Mouse (Mus musculus) leukemia stem cell, adult 10-12 weeks (primary cell): ENCODE measurements around the gene Efl1. TPM values are rescaled to one million over a fixed set of nuclear protein-coding genes. Genes with fewer than 3 reads are reported as not detected.

Source experiments
- polyA plus RNA-seq: library from polyadenylated mRNA; stranded (reverse); fragments of >175 nt; gene quantifications from 2 replicates; pipeline ENCODE4 v1.2.3, GENCODE M21; 2012; ENCODE audit warnings: low replicate concordance

The Efl1 gene
- 2.3 and 2.5 TPM in 2 replicates for polyA plus RNA-seq

DNA sequence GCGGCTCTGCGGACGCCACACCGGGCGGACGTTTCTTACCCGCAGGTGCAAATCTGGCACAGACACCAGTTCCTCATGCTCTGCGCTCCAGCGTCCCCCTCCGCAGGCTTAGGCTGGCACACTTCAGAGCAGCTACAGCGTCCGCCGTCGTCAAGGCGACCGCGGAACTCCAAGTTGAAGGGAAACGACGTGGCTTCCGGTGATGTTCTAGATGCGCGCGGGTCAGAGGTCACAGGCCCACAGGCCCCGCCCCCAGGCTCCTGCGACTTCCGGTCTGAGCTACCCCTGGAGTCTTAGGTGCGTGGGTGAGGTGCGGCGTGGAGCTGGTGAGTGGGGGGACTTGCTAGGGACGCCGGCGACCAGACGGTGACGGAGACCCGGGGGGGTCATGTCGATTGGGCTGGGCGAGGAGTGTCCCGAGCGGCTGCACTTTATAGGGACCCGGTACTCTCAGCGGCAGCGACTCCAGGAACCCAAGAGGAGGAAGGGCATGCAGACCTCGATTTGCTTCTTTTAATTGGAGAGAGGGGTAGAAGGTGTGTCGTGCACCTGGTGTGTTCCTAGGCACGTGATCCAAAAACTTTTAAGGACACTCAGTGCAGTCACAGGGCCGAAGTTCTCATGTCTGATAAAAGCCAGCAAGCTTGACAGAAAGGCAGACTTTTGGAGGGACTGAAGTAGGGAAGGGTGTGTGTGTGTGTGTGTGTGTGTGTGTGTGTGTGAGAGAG is at the start of gene Efl1, which contains the start of gene Saxo2:
Gene Efl1 (plus strand): TSS at position 262 of the 728 bp plus-strand sequence.
Gene Saxo2 (minus strand): TSS at position 176 of the 728 bp plus-strand sequence.

Other genes starting within 250 kb of the Efl1 start
- gene Saxo2, start 86 bp upstream of the Efl1 start, polyA plus RNA-seq, result not detected in 2 replicates
- gene Mex3b, start 218.7 kb downstream of the Efl1 start, polyA plus RNA-seq, result 1.3 and 2.0 TPM in 2 replicates